Mouse (Mus musculus) intestine, postnatal 0 days (tissue): Measurements from ENCODE around the gene Rapgef4. TPM values are rescaled to one million over a fixed set of nuclear protein-coding genes. Genes with fewer than 3 reads are reported as not detected.
"Not testable (repeated sequence)": the region's sequence is repeated elsewhere in the genome, so short reads cannot be mapped to it uniquely, and the experiment has no call there.

ENCODE experiments used
- ATAC-seq: fragments of 200-750 bp; cut with Nextera tagmentation; 2 replicates; pipeline ENCODE4 v1.8.0; 2017; ENCODE audit warnings: mild to moderate bottlenecking, moderate TSS enrichment, moderate library complexity
- H3K27ac ChIP-seq: fragments of 300-500 bp; sonication (generic); 2 replicates; pipeline ENCODE4 v1.5.1; 2014; ENCODE audit warnings: mild to moderate bottlenecking, low read depth, low read length, moderate library complexity
- H3K27me3 ChIP-seq: fragments of 300-500 bp; sonication (generic); replicated peaks from 2 replicates; pipeline ENCODE4 v1.6.1; 2014; ENCODE audit warnings: low read length, mixed read lengths; ENCODE audit not compliant: control insufficient read depth, insufficient read depth
- H3K36me3 ChIP-seq: fragments of 300-500 bp; sonication (generic); 2 replicates; pipeline ENCODE4 v1.6.1; 2014; ENCODE audit warnings: mild to moderate bottlenecking, moderate library complexity; ENCODE audit not compliant: control insufficient read depth, insufficient read depth
- H3K4me1 ChIP-seq: fragments of 300-500 bp; sonication (generic); replicated peaks from 2 replicates; pipeline ENCODE4 v1.6.1; 2014; ENCODE audit warnings: antibody characterized with exemption, low read length, mixed read lengths; ENCODE audit not compliant: control insufficient read depth, insufficient read depth
- H3K4me2 ChIP-seq: fragments of 300-500 bp; sonication (generic); replicated peaks from 2 replicates; pipeline ENCODE4 v1.6.1; 2014; ENCODE audit warnings: low read depth, mild to moderate bottlenecking, moderate library complexity
- H3K4me3 ChIP-seq: fragments of 300-500 bp; sonication (generic); 2 replicates; pipeline ENCODE4 v1.5.1; 2014; ENCODE audit warnings: low read depth, low read length
- H3K9ac ChIP-seq: fragments of 300-500 bp; sonication (generic); 2 replicates; pipeline ENCODE4 v1.6.1; 2014; ENCODE audit warnings: mild to moderate bottlenecking, low read depth, low read length
- H3K9me3 ChIP-seq: fragments of 300-500 bp; sonication (generic); 2 replicates; pipeline ENCODE4 v1.6.1; 2016; ENCODE audit warnings: mixed run types; ENCODE audit not compliant: control insufficient read depth
- CTCF ChIP-seq: sonication (generic); IDR thresholded peaks from 2 replicates; pipeline ENCODE4 v1.5.1; 2016; ENCODE audit warnings: low read depth, mild to moderate bottlenecking, control low read depth, antibody characterized with exemption, moderate library complexity
- WGBS: fragments of 180-500 bp; shearing (Covaris S2); extraction: QIAGEN DNeasy Blood & Tissue Kit; methylation state at CpG from one replicate; pipeline ENCODE4 v1.1.7; 2014; 5-methylcytosine and 5-hydroxymethylcytosine counted together
- polyA plus RNA-seq: library from polyadenylated mRNA; unstranded; fragments of >200 nt; fragmentation: Nextera tagmentation; extraction: Ambion mirVana; gene quantifications from 2 replicates; pipeline ENCODE4 v1.2.1, GENCODE M21; 2015

The Rapgef4 gene
- polyA plus RNA-seq, 1 experiment from 2014 or later, result 2.7 TPM

DNA sequence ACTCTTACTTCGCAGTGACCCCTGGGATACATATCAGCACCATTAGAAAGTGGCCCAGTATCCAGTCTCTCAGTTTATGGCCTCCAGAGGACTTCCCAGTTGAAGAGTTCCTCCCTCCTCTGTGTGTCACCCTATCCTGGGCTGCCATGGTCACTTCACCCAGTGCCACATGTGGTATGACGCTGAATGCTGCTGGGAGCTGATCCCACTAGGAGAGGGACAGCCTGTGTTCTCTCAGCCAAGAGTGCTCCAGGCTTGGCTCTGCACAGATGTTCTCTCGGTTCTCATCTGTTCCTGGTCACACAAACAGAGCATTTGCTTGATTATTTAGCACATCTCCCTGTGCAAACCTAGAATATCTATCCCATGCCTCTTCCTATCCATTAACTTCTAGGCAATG lies 151.2 kb downstream of the Rapgef4 start:
- no peak for ATAC-seq
- Histone ChIP-seq H3K9ac (no peak overlapping the region), H3K36me3 (no peaks in the 10 kb centered on the region), H3K4me3 (no peak overlapping the region), H3K9me3 (no peaks in the 10 kb centered on the region), H3K27me3 (no peaks in the 10 kb centered on the region), H3K27ac (no peak overlapping the region), H3K4me2 (no peak overlapping the region), H3K4me1 (no peaks in the 10 kb centered on the region)
- WGBS, result 83% methylated on average over 3 of the region's 3 CpGs
- TF ChIP-seq CTCF, result no peak

GRCm38 (mm10) chr2:72136045-72136444 lies 155.0 kb downstream of the Rapgef4 start:
- H3K4me1 ChIP-seq, result no peaks in the 10 kb centered on the region
- H3K4me2 ChIP-seq, result no peak overlapping the region
- no peak for TF ChIP-seq CTCF
- H3K4me3 ChIP-seq, result no peak overlapping the region
- ATAC-seq, result no peak
- H3K27me3 ChIP-seq, result no peaks in the 10 kb centered on the region
- no peaks in the 10 kb centered on the region for H3K36me3 ChIP-seq
- no peak overlapping the region for H3K27ac ChIP-seq
- H3K9me3 ChIP-seq, result no peaks in the 10 kb centered on the region
- no peak overlapping the region for H3K9ac ChIP-seq
- 45% methylated on average over 3 of the region's 3 CpGs for WGBS

- Histone ChIP-seq H3K4me3 (no peak overlapping the region), H3K27ac (no peak overlapping the region), H3K36me3 (no peaks in the 10 kb centered on the region), H3K27me3 (no peaks in the 10 kb centered on the region), H3K9ac (no peak overlapping the region), H3K4me1 (no peaks in the 10 kb centered on the region), H3K4me2 (no peak overlapping the region), H3K9me3 (no peaks in the 10 kb centered on the region)
- TF ChIP-seq CTCF, result no peak
- WGBS, result 42% methylated on average over 9 of the region's 9 CpGs
- no peak for ATAC-seq
Observed at GRCm38 (mm10) chr2:72136486-72137264, 155.6 kb downstream of the Rapgef4 start.

DNA sequence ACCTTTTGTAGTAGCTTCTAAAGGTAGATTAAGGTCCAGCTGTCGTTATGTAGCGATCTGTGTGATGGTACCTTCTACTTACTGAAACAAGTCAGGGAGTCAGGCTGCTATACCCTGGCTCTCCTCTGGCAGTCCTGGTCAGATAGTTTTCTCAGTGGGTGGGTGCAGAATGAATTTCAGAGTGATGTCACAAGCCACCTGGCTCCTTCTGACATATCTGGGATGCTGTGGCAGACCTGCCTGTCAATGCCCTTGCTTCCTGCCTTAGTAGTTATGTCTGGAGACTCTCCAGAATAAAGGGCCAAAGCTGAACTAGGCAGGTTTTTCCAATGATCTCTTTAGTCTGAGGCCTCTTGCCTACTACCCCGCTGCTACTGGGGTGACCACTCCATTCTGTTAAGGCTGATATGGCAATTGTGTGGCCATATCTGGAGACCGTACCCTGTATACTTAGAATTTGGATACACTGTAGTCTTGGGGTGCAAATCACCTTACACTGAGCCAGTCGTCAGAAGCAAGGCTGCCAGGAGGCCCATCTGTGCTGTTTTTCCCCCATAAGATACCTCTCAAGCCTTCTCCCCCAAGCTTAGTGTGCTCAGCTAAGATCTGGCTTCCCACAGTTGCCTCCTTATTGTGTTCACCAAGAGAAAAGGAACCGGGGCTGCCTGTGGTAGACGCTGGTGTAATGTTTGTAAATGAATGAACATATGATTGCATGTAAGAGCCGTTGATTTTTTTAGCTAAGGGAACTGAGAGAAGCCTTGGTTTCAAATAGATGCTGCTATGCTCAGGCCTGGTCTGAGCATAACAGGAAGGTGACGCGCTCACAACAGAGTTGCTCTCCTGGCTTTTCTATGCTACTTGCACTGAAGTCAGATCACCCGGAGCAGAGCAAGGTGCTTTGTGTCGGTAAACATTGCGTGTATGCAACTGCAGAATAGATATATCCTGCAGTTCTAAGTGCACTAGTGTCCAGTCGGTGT lies 159.1 kb downstream of the Rapgef4 start:
- Histone ChIP-seq H3K9me3 (no peaks in the 10 kb centered on the region), H3K9ac (no peak overlapping the region), H3K27me3 (no peaks in the 10 kb centered on the region), H3K4me3 (no peak overlapping the region), H3K4me1 (no peaks in the 10 kb centered on the region), H3K4me2 (no peak overlapping the region), H3K27ac (no peak overlapping the region), H3K36me3 (no peaks in the 10 kb centered on the region)
- TF ChIP-seq CTCF, result no peak
- ATAC-seq, result no peak
- WGBS, result 73% methylated on average over 14 of the region's 14 CpGs

DNA sequence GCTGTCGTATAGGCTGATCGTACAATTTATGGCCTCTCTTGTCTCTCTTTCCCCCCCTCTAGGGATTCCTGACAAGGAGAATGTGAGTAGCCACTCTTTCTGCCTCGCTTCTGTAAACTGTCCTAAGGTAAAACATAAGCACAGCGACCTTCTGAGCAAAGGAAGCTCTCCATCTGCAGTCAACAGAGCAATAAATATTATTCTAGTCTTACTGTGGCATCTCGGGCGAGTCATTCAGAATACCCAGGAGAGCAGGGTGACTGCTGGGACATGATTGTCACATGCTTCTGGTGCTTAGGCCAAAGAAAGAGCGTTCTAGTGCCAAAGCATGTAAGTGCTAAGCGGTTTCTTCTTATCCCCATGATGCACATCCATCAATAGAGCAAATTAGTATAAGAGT lies 160.1 kb downstream of the Rapgef4 start:
- Histone ChIP-seq H3K27ac (no peak overlapping the region), H3K27me3 (no peaks in the 10 kb centered on the region)
- no peak for ATAC-seq

GRCm38 (mm10) chr2:72141732-72142131 lies 160.7 kb downstream of the Rapgef4 start:
- H3K36me3 ChIP-seq, H3K27ac ChIP-seq, H3K27me3 ChIP-seq, H3K9ac ChIP-seq, H3K4me2 ChIP-seq, ATAC-seq, H3K4me3 ChIP-seq, H3K9me3 ChIP-seq, H3K4me1 ChIP-seq: not testable (repeated sequence)
- WGBS, result 94% methylated on average over 4 of the region's 4 CpGs

More for the DNA sequence above, 160.1 kb downstream of the Rapgef4 start:
- Histone ChIP-seq H3K36me3 (no peaks in the 10 kb centered on the region), H3K4me3 (no peak overlapping the region), H3K9me3 (no peaks in the 10 kb centered on the region), H3K4me1 (no peaks in the 10 kb centered on the region), H3K4me2 (no peak overlapping the region), H3K9ac (no peak overlapping the region)
- WGBS, result 55% methylated on average over 8 of the region's 8 CpGs
- no peak for TF ChIP-seq CTCF
